Mouse (Mus musculus) adipocyte (in vitro differentiated cells): ENCODE data around the gene Gm4553.
"Not testable (repeated sequence)": the region's sequence is repeated elsewhere in the genome, so short reads cannot be mapped to it uniquely, and the experiment has no call there.

Experiments
- DNase-seq: peaks from one replicate; pipeline ENCODE4 v3.0.0-alpha.2; 2016; ENCODE audit warnings: low spot score

The Gm4553 gene

DNA sequence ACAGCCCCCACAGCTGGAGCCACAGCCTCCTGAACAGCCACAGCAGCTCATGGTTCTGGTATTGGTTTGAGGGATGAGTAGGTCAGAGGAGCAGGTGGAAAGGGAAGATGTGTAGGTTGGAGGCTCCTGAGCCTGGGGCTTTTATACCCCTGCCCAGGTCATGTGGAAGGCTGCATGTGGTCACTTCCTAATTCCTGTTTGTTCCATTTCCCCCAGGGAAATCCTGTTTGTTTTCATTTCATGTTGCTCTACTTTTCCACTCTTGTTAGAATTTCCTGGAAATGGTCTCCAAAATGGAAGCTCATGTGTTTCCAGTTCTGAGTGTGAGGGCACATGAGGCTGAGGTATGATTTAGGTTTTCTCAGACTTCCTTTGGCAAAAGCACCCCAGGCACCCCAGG lies at the start of gene Gm4553:
Gene Gm4553 (minus strand): TSS at position 101 of the 400 bp plus-strand sequence.
- DNase-seq, result not testable (repeated sequence)

GRCm38 (mm10) chr7:142212136-142212535 lies 46.6 kb upstream of the Gm4553 start:
- DNase-seq, result not testable (repeated sequence)

DNA sequence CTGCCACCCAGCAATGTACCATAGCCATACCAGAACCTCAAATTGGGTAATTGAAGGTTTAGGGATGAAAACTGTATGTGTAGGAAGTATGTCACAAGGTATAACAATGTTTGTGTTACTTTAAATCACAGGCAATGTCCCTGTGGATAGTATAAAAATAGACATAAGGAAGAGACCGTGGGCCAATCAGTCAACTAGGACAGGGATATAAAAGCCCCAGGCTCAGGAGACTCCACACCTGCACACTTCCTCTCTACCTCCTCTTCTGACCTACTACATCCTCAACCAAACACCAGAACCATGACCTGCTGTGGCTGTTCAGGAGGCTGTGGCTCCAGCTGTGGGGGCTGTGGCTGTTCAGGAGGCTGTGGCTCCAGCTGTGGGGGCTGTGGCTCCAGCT lies 46.0 kb upstream of the Gm4553 start, which contains the start of gene Gm7579:
Gene Gm7579 (plus strand): TSS at position 301 of the 400 bp plus-strand sequence.
- DNase-seq, result no peak

GRCm38 (mm10) chr7:142206891-142207290 lies 41.4 kb upstream of the Gm4553 start:
- DNase-seq, result not testable (repeated sequence)

GRCm38 (mm10) chr7:142205488-142205887 lies 39.9 kb upstream of the Gm4553 start:
- DNase-seq, result no peak

- no peak for DNase-seq
Measured at GRCm38 (mm10) chr7:142201064-142201463, 35.5 kb upstream of the Gm4553 start, which contains the start of gene Krtap5-3. Krtap5-3 (plus strand) TSS chr7:142201364.

DNA sequence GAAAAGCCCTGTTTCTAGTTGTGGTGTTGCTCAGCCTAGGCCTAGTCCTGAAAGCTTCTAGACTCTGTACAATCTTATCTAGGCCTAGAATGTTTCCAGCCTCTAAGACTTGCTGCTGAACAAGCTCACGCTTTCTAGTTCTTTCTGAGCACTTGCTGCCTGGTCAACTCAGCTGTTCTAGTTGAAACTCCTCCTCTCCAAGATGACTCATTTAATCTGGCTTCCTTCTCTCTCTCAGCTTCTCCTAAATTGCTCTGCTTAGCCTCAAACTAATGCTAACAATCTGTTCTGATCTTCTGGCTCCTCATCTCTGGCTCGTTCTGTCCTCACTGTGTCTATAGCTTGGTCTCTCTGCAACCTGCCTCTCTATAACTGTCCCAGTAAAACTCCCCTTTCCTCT lies 33.2 kb upstream of the Gm4553 start:
- DNase-seq, result no peak

DNA sequence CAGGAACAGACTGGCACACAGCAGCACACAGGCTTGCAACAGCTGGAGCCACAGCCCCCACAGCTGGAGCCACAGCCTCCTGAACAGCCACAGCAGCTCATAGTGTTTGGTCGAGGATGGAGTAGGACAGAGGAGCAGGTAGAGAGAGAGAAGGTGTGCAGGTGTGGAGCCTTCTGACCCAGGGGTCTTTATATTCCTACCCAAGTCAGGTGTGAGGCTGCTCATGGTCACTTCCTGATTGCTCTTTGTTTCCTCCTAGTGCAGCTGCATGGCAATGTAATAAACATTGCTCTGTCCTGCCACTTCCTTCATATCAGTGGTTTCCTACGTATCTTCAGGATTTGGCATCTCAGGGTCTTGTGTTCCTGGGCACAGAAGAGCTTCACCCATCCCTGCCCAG lies 24.8 kb upstream of the Gm4553 start, which contains the start of gene Gm10153:
Gene Gm10153 (minus strand): TSS at position 101 of the 400 bp plus-strand sequence.
- DNase-seq, result no peak

- no peak for DNase-seq
Measured at GRCm38 (mm10) chr7:142188156-142188555, 22.6 kb upstream of the Gm4553 start.

DNA sequence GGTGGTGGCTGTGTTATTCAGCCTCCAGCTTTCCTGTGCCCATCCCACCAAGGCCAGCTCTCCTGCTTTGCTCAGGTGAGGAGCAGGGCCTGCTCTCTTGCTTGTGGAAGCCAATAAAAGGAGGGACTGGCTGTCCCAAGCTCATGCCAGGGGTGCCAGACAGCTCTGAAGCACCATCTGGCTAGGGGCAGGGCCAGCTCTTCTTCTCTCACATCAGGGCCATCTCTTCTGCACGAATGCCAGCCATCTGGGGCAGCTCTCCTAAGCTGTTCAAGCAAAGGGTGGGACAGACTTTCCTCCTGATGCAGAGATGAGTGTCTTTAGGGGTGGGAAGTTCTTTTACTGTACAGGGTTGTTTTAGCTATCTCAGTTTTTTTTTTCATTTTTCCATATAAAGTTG lies 15.5 kb upstream of the Gm4553 start:
- DNase-seq, result no peak

DNA sequence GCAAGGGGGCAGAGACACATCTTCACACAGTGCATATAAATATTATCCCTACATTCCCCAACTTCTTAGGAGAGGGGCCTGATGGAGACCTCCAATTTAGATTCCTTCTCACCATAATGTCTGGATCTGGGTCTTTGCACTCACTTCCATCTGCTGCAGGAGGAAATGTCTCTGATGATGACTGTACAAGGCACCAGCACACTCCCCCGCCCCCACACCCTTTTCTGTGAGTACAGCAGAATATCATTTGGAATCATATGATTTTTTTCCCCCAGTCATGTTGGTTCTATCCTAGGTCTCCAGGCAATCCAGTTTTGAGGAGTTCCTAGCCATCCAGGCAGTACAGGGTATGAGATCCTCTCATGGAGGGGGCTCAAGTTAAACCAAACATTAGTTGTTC lies 13.1 kb upstream of the Gm4553 start:
- no peak for DNase-seq

GRCm38 (mm10) chr7:142175905-142176304 lies 10.4 kb upstream of the Gm4553 start, which contains the start of gene Krtap5-2:
Krtap5-2 (minus strand) TSS chr7:142176005.
- not testable (repeated sequence) for DNase-seq

DNA sequence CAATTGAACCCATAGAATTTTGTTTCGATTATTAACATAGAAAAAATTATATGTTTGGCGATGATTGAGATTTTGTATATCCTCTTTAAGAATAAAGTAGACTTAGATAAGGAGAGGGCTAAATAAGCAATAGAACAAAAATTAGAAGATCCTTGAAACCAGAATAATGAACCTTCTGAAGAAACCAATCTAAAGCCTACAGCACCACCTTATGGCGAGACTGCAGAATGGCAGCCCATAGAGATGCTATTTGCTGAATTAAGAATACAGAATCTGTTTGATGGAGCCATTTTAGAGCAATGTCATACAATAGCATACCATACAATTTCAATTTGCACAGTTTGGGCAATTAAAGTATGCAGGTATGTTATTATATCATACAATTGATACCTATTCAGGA lies 4.3 kb upstream of the Gm4553 start:
- DNase-seq, result peak; percentile 22

- DNase-seq, result no peak
Measured at GRCm38 (mm10) chr7:142159366-142159765, 6.2 kb downstream of the Gm4553 start.

DNA sequence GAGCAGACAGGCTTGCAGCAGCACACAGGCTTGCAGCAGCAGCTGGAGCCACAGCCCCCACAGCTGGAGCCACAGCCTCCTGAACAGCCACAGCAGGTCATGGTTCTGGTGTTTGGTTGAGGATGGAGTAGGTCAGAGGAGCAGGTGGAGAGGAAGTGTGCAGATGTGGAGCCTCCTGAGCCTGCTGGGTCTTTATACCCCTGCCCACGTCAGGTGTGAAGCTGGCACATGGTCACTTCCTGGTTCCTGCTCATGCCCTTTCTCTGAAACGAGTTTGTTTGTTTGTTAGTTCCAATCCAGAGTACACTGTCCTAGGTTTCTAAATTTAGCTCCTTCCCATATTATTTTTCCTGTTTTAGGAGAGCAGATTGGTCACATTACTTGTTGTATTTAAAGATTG lies 8.5 kb downstream of the Gm4553 start, which contains the start of gene Gm29735:
Gene Gm29735 (minus strand): TSS at position 101 of the 400 bp plus-strand sequence.
- DNase-seq, result not testable (repeated sequence)

GRCm38 (mm10) chr7:142155308-142155707 lies 10.2 kb downstream of the Gm4553 start:
- DNase-seq, result no peak

- DNase-seq, result no peak
Measured at GRCm38 (mm10) chr7:142152191-142152590, 13.3 kb downstream of the Gm4553 start.

- DNase-seq, result no peak
Measured at GRCm38 (mm10) chr7:142148633-142149032, 16.9 kb downstream of the Gm4553 start.

DNA sequence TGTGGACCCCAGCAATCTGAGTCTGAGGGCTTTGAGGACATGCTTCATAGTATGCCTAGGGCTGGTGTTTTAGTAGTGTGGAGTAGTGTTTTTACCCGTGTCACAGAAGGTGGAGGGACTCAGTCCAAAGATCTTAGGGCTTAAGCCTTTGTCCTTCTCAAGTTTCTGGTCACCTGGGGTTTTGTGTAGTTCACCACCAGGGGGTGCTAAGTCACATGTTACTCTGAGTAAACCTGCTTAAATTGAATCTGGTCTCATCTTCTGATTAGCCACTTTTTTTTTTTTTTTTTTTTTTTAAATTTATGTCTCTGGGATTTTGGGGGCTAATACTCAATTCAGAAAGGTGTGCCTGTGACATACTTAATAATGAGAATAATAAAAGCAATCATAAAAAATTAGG lies 19.5 kb downstream of the Gm4553 start:
- peak; percentile 54 for DNase-seq

GRCm38 (mm10) chr7:142145413-142145940 lies 20.1 kb downstream of the Gm4553 start:
- DNase-seq, result no peak

- DNase-seq, result no peak
Measured at GRCm38 (mm10) chr7:142144507-142144906, 21.0 kb downstream of the Gm4553 start, which contains the start of gene Gm45337. Gm45337 (minus strand) TSS chr7:142144607.

DNA sequence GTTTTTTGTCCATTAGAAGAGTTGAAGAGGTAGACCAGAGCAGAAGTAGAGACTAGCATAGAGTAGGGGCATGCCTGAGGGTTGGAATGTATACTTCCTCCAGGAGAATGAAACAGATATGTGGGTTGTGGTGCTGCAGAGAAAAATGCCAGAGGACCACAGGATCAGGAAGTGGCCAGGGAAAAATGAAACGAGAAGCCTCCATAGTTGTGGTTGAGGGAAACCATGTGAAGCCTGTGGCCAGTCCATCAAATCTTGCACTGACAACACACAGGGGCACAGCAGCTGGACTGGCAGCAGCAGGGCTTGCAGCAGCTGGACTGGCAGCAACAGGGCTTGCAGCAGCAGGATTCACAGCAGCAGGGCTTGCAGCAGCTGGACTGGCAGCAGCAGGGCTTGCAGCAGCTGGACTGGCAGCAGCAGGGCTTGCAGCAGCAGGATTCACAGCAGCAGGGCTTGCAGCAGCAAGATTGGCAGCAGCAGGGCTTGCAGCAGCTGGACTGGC lies 22.0 kb downstream of the Gm4553 start:
- not testable (repeated sequence) for DNase-seq

- DNase-seq, result no peak
Measured at GRCm38 (mm10) chr7:142140696-142141095, 24.8 kb downstream of the Gm4553 start.

- DNase-seq, result not testable (repeated sequence)
Measured at GRCm38 (mm10) chr7:142135934-142136333, 29.6 kb downstream of the Gm4553 start, which contains the start of gene Gm39115. Gm39115 (minus strand) TSS chr7:142136034.
